Mouse (Mus musculus) limb, embryonic 13.5 days (tissue): ENCODE measurements at regions not wholly inside any gene's neighbourhood (a gene's known extent, or its start where the extent isn't known, plus 50 kb on each side); places are given as distances from the start of the nearest gene placed in this dataset.

Experiments
- ATAC-seq: fragments of 200-750 bp; cut with Nextera tagmentation; 2 replicates; pipeline ENCODE4 v1.8.0; 2017; ENCODE audit warnings: low read depth, moderate number of reproducible peaks, moderate TSS enrichment; ENCODE audit not compliant: low FRiP score
- H3K27ac ChIP-seq: fragments of 300-500 bp; sonication (generic); 2 replicates; pipeline ENCODE4 v1.5.1; 2015; ENCODE audit warnings: inconsistent platforms, mild to moderate bottlenecking, moderate library complexity
- H3K27me3 ChIP-seq: fragments of 300-500 bp; sonication (generic); 2 replicates; pipeline ENCODE4 v1.6.1; 2015; ENCODE audit warnings: mild to moderate bottlenecking, inconsistent platforms
- H3K36me3 ChIP-seq: fragments of 300-500 bp; sonication (generic); 2 replicates; pipeline ENCODE4 v1.6.1; 2015; ENCODE audit warnings: inconsistent platforms, mild to moderate bottlenecking, moderate library complexity
- H3K4me1 ChIP-seq: fragments of 300-500 bp; sonication (generic); 2 replicates; pipeline ENCODE4 v1.6.1; 2015; ENCODE audit warnings: inconsistent platforms
- H3K4me2 ChIP-seq: fragments of 300-500 bp; sonication (generic); replicated peaks from 2 replicates; pipeline ENCODE4 v1.6.1; 2015; ENCODE audit warnings: inconsistent platforms, mild to moderate bottlenecking, moderate library complexity
- H3K4me3 ChIP-seq: fragments of 300-500 bp; sonication (generic); 2 replicates; pipeline ENCODE4 v1.5.1; 2015; ENCODE audit warnings: moderate library complexity, mild to moderate bottlenecking, inconsistent platforms
- H3K9ac ChIP-seq: fragments of 300-500 bp; sonication (generic); 2 replicates; pipeline ENCODE4 v1.6.1; 2015; ENCODE audit warnings: mild to moderate bottlenecking, inconsistent platforms
- H3K9me3 ChIP-seq: fragments of 300-500 bp; sonication (generic); 2 replicates; pipeline ENCODE4 v1.6.1; 2016; ENCODE audit warnings: inconsistent platforms
- WGBS: fragments of 180-500 bp; shearing (Covaris S2); methylation state at CpG from one replicate; pipeline ENCODE4 v1.1.7; 2015; 5-methylcytosine and 5-hydroxymethylcytosine counted together

DNA sequence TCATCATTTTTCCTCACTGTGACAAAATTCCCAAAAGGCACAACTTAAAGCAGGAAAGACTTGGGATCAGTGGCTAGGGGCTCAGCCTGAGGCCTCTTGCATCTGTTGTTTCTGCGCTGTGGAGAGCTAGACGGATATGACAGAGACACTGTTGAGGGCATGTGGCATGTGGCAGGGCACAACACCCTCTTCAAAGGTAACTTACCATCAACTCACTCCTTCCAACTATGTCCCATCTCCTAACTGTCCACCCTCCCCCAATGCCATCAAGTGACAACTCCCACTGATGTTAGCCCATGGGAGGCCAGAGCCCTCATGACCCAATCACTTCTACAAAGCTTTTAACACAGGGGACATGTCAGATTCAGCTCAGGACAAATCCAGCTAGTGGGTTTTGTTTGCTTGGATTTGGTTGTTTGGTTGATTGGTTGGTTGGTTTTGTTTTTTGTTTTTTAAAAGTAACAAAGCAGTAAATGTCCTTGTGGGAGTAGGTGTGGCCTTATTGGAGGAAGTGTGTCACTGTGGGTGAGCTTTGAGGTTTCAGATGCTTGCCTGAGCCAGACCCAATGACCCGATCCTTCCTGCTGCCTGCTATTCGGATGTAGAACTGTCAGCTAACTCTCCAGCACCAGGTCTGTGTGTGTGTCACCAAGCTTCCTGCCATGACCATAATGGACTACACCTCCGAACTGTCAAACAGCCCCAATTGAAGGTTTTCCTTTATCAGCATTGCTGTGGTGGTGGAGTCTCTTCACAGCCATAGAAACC, 53.2 kb upstream of the Lef1 start:
- H3K4me2 ChIP-seq = no peak overlapping the region
- H3K9me3 ChIP-seq = no peaks in the 10 kb centered on the region
- no peak overlapping the region for H3K4me3 ChIP-seq
- no peak for ATAC-seq
- no peaks in the 10 kb centered on the region for H3K27me3 ChIP-seq
- 75% methylated on average over 5 of the region's 5 CpGs for WGBS
- H3K27ac ChIP-seq = no peak overlapping the region
- H3K4me1 ChIP-seq = peaks cover 13% of the 10 kb centered on the region; the same call in 1 of the 2 replicates
- H3K36me3 ChIP-seq = no peaks in the 10 kb centered on the region
- H3K9ac ChIP-seq = no peak overlapping the region

DNA sequence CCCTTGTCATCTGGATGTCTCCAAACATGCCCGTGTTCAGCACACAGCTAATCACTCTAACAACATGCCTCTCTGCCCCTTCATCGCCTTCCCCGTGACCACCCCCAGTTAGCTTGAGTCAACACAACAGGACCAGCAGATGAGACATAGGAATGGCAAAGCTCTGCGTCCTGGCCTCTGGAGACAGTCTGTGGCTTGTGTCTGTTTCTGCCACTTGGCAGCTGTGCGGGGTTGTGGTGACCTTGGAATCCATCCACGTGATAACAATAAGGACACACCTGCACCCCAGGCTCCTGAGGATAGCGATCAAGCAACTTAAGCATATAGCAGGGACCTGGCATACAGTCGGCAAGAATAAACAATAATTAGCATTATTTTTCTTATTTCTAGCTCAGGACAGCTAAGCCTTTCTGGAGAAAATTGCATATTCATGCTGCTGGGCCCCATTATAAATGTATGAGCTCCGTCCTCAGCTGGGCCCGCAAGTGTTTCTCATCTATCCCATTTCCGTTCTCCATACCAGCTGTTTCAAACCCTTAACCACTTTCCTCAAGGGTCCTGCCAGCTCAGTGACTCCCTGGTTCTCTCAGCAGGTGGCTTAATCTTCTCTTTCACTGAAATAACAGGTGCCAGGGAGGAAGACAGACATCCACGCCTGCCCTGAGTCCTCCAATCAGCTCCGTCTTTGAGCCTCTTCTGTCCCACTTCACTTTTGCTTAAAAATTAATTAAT, 55.9 kb upstream of the Lef1 start:
- no peak overlapping the region for H3K27ac ChIP-seq
- 64% methylated on average over 13 of the region's 13 CpGs for WGBS
- peak; percentile 48; the same call in 1 of the 2 replicates for ATAC-seq

DNA sequence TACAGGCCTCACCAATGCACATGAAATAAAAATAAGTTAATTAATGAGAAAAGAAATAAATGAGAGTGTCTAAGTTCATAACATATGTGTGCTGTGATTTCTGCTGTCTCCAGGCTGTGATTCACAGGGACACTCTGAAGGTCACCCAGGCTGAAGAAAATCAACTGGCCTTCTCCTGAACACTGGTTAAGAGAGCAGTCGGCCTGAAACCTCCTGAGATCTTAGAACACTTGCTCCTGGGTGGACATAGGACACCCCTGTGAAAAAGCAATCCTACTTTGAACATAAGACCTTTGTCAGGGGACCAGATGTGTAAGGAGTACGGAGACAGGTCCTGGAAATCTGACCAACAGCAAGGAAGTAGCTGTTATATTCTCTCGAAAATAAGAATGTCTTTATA, 62.6 kb upstream of the Lef1 start:
- H3K4me2 ChIP-seq = no peak overlapping the region
- no peaks in the 10 kb centered on the region for H3K36me3 ChIP-seq
- H3K9ac ChIP-seq = no peak overlapping the region
- ATAC-seq = no peak
- H3K4me1 ChIP-seq = no peaks in the 10 kb centered on the region
- no peaks in the 10 kb centered on the region for H3K9me3 ChIP-seq
- WGBS = 72% methylated on average over 3 of the region's 3 CpGs
- no peaks in the 10 kb centered on the region for H3K27me3 ChIP-seq
- no peak overlapping the region for H3K27ac ChIP-seq
- no peak overlapping the region for H3K4me3 ChIP-seq

More for the DNA sequence above, 55.9 kb upstream of the Lef1 start:
- Histone ChIP-seq H3K4me1 (peaks cover 13% of the 10 kb centered on the region; the same call in 1 of the 2 replicates), H3K4me2 (no peak overlapping the region), H3K9ac (no peak overlapping the region), H3K27me3 (no peaks in the 10 kb centered on the region), H3K4me3 (no peak overlapping the region), H3K9me3 (no peaks in the 10 kb centered on the region), H3K36me3 (no peaks in the 10 kb centered on the region)

DNA sequence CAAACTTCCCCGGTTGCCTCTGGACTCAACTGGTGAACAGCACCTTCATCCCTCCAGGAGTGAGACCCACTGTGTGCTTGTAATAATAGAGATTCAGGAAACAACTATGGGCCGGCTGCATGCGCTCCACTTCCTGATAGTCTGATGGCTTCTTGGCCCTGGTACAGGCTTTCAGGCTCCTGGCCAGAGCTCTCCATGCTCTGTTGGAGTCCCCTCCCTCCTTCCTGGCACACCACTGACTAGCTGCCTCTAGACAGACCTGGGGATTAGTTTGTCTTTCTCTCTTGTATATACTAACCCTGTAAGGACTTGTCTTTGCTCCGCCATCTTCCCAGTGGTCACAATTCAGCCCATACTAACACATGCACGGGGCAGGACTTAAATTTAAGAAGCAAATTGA, 63.9 kb upstream of the Lef1 start:
- 76% methylated on average over 5 of the region's 5 CpGs for WGBS
- H3K4me2 ChIP-seq = no peak overlapping the region
- H3K4me3 ChIP-seq = no peak overlapping the region
- no peak overlapping the region for H3K27ac ChIP-seq
- H3K9ac ChIP-seq = no peak overlapping the region
- no peaks in the 10 kb centered on the region for H3K4me1 ChIP-seq
- no peak for ATAC-seq
- H3K27me3 ChIP-seq = no peaks in the 10 kb centered on the region
- H3K36me3 ChIP-seq = no peaks in the 10 kb centered on the region
- H3K9me3 ChIP-seq = no peaks in the 10 kb centered on the region

DNA sequence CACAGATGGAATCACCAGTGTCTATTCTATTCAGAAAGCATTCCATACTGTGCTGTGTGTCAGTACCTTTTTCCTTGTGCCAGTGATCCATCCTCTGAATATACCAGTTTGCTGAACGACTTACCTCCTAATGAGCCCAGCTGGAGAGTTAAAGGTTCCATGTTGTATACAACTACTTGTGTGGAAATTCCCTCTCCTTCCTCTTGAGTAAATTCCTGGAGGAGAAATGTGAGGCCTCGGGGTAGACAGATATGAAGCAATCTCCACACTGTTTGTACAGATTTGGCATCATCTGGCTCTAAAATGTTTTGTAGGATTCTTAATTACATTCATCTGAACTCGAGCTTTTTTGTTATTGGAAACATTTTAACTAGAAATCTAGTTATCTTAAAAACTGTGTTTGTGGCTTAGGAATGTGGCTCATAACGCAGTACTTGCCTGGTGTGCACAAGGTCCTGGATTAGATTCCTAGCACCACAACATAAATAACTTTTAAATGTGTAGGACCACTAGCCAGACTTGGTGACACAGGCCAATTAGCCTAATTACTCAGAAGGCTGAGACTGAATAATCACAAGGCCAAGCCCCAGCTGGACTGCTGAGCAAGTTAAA, 70.0 kb upstream of the Lef1 start:
- Histone ChIP-seq H3K4me3 (no peak overlapping the region), H3K9me3 (no peaks in the 10 kb centered on the region; the same call in 1 of the 2 replicates), H3K27me3 (no peaks in the 10 kb centered on the region), H3K9ac (no peak overlapping the region), H3K27ac (no peak overlapping the region), H3K4me1 (no peaks in the 10 kb centered on the region), H3K36me3 (no peaks in the 10 kb centered on the region), H3K4me2 (no peak overlapping the region)
- 29% methylated on average over 4 of the region's 4 CpGs for WGBS
- no peak for ATAC-seq

DNA sequence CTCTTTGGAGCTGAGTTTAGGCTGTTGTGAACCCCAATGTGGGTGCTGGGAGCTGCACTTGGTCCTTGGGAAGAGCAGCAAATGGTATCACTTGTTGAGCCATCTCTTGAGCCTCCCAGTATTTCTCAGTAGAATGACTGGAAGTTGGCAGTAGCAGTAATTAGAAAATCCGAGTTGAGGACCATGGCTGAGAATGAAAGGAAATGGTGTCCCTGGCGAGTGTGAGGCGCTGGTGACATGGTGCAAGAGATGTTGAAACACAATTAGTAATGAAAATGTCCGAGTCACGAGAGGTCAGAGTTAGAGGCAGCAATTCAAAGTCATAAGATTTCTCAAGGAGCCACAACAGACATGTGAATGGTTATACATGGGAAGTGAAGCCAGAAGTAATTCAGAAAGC, 73.2 kb upstream of the Lef1 start:
- H3K36me3 ChIP-seq = no peaks in the 10 kb centered on the region
- ATAC-seq = no peak
- H3K4me1 ChIP-seq = no peaks in the 10 kb centered on the region
- WGBS = 83% methylated on average over 5 of the region's 5 CpGs
- no peaks in the 10 kb centered on the region; the same call in 1 of the 2 replicates for H3K9me3 ChIP-seq
- H3K27me3 ChIP-seq = no peaks in the 10 kb centered on the region
- H3K9ac ChIP-seq = no peak overlapping the region
- no peak overlapping the region for H3K27ac ChIP-seq
- no peak overlapping the region for H3K4me3 ChIP-seq
- H3K4me2 ChIP-seq = no peak overlapping the region

DNA sequence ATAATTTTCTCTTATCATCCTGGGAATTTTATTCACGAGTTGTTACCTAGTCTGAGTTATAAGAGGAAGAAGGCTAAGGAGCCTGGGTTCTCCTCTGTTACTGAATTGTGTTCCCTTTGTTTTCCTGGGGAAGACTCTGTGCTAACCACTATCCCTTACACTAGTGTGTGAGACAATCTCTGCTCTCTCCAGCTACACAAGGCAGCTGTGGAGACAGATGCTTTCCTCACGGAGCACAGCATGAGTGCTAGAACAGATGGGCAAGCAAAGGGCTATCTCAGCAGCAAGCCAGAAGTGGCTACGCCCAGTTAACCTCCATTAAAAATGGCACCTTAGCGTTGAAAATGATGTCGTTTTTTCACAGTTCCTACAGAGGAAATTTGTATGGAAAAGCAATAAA, 75.5 kb upstream of the Lef1 start:
- Histone ChIP-seq H3K9me3 (no peaks in the 10 kb centered on the region; the same call in 1 of the 2 replicates), H3K36me3 (no peaks in the 10 kb centered on the region), H3K27ac (no peak overlapping the region), H3K27me3 (no peaks in the 10 kb centered on the region), H3K4me2 (no peak overlapping the region), H3K9ac (no peak overlapping the region), H3K4me3 (no peak overlapping the region), H3K4me1 (peaks cover 4% of the 10 kb centered on the region; the same call in 1 of the 2 replicates)
- no peak for ATAC-seq
- 49% methylated on average over 5 of the region's 5 CpGs for WGBS

DNA sequence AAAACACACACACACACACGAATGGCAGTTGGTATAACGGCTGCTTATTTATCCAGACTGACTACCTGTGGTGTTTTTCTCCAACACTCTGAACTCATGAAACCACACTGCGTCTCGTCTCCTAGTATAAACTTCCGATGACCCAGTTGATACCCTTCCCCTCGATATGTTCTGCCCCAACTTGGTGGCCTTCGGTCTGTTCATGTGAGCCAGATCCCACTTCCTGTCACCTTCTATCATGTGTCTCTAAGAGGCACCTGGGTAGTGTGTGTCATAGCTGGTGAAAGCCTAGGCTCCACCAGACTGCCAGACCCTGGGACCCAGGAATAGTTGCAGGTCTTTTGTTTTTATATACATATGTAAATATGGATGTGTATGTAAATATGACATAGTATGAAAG, 83.9 kb upstream of the Lef1 start:
- Histone ChIP-seq H3K9ac (no peak overlapping the region), H3K27ac (no peak overlapping the region), H3K27me3 (no peaks in the 10 kb centered on the region), H3K4me3 (no peak overlapping the region), H3K4me1 (peaks cover 4% of the 10 kb centered on the region; the same call in 1 of the 2 replicates), H3K4me2 (no peak overlapping the region), H3K9me3 (no peaks in the 10 kb centered on the region), H3K36me3 (no peaks in the 10 kb centered on the region)
- no peak for ATAC-seq
- 90% methylated on average over 7 of the region's 7 CpGs for WGBS

DNA sequence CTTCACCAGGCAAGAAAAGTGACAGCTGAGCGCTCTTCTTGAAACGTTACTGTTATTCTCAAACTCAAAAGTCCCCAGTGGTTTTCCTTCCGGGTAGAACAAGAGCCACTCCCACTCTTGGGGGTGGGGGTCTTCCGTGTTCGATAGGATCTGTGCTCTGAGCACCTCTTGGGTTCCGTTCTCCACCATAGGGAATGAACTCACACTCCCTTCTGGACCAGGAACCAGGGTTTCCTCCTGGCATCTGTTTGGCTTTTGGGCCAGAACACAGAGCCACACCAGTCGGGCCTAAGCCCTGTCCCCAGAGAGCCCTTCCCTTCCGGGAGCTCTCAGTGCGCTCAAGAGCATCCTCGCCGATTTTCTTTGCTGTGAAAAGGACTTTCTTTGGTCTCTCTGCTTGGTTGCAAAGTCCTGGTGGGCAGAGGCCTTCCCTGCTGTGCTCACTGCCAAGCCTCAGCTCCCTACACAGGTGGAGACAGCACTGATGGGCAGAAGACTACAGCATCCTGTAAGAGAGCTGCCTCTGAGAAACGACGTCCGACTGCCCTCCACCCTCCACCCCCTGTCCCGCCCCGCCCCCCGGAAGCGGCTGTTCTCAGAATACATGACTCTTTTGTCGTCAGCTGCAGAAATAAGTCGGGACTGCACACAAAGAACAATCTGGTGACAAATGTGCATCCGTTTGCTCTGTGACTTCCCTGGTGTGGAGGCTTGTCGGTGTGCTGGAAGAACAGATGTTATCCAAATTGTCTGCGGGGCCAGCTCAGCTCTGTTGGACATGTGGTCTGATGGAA, 90.9 kb upstream of the Lef1 start:
- Histone ChIP-seq H3K9me3 (no peaks in the 10 kb centered on the region), H3K4me3 (peak overlapping the region; percentile 30), H3K4me2 (peak overlapping the region; percentile 61), H3K27me3 (no peaks in the 10 kb centered on the region), H3K4me1 (peaks cover 15% of the 10 kb centered on the region), H3K9ac (peak overlapping the region; percentile 31; the same call in 1 of the 2 replicates), H3K36me3 (no peaks in the 10 kb centered on the region), H3K27ac (no peak overlapping the region)
- peak; percentile 75 for ATAC-seq
- 16% methylated on average over 23 of the region's 23 CpGs for WGBS

DNA sequence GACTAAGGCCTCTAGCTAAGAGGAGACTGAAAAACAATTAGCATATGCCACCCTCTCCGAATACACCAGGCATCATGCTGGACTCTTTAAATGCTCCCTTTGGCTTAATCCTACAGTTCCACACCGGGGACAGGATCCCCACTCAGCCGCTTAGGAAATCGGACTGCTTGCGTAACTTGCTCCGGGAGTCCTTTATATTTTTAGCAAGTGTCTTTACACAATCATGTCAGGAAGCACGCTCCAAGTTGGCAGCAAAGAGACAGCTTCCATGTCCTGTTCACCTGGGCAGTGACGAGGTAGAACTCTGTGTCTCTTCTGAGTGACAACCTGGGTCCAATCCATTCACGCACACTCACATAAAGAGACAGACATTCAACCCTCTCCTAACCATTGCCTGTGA, 92.4 kb upstream of the Lef1 start:
- H3K27me3 ChIP-seq = no peaks in the 10 kb centered on the region
- H3K36me3 ChIP-seq = no peaks in the 10 kb centered on the region
- peaks cover 18% of the 10 kb centered on the region for H3K4me1 ChIP-seq
- ATAC-seq = no peak
- H3K9ac ChIP-seq = no peak overlapping the region
- no peak overlapping the region for H3K27ac ChIP-seq
- H3K9me3 ChIP-seq = no peaks in the 10 kb centered on the region
- H3K4me2 ChIP-seq = no peak overlapping the region
- WGBS = 92% methylated on average over 9 of the region's 9 CpGs
- H3K4me3 ChIP-seq = no peak overlapping the region

DNA sequence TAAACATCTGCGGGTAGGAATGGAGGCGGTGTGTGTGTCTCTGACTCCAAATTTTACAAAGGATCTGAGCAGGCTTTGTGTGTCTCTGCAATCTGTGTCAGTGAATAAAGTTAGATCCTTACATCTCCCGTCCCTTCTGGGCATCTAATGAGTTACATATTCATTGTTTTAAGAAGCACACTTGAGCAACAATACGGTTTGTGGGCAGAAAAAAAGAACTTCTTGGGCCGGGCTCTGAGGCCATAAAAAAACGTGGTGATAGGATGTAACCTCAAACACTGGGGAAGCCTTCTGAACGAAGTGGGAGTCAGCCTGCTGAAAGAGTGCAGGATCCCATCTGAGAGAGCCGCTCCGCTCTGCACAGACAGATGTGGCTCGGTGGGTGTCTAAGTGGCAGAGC, 94.2 kb upstream of the Lef1 start:
- Histone ChIP-seq H3K27me3 (no peaks in the 10 kb centered on the region), H3K9ac (no peak overlapping the region), H3K4me2 (no peak overlapping the region), H3K4me3 (no peak overlapping the region), H3K36me3 (no peaks in the 10 kb centered on the region), H3K27ac (no peak overlapping the region), H3K4me1 (peaks cover 18% of the 10 kb centered on the region), H3K9me3 (no peaks in the 10 kb centered on the region)
- 48% methylated on average over 10 of the region's 10 CpGs for WGBS
- no peak for ATAC-seq
